Mouse (Mus musculus) embryonic fibroblast, embryonic 13.5 days (primary cell): ENCODE measurements around the gene Zfp507. TPM values are rescaled to one million over a fixed set of nuclear protein-coding genes. Genes with fewer than 3 reads are reported as not detected.
A peak's percentile ranks its signal among the peaks of the same experiment; 100 is the strongest.

ENCODE experiments used
- H3K27ac ChIP-seq: 2 replicates; pipeline ENCODE4 v1.5.1; 2012; ENCODE audit warnings: low read length, control low read depth, inconsistent platforms; ENCODE audit not compliant: insufficient read depth
- H3K4me1 ChIP-seq: 2 replicates; pipeline ENCODE4 v1.6.1; 2011; ENCODE audit warnings: low read length; ENCODE audit not compliant: control insufficient read depth, insufficient read depth
- H3K4me3 ChIP-seq: 2 replicates; pipeline ENCODE4 v1.5.1; 2011; ENCODE audit warnings: mild to moderate bottlenecking, control low read depth, low read length; ENCODE audit not compliant: insufficient read depth
- CTCF ChIP-seq: IDR thresholded peaks from 2 replicates; pipeline ENCODE4 v1.5.1; 2011; ENCODE audit warnings: mild to moderate bottlenecking, control low read depth, low read length, moderate library complexity, borderline replicate concordance; ENCODE audit not compliant: insufficient read depth
- POLR2A ChIP-seq: IDR thresholded peaks from 2 replicates; pipeline ENCODE4 v1.6.1; 2011; ENCODE audit warnings: low read depth, mild to moderate bottlenecking, control low read depth, low read length, moderate library complexity
- polyA plus RNA-seq: library from polyadenylated mRNA; stranded (reverse); fragments of >200 nt; gene quantifications from 2 replicates; pipeline ENCODE4 v1.2.4, GENCODE M21; 2011; ENCODE audit warnings: low read depth; ENCODE audit not compliant: missing spikeins, insufficient read length

The Zfp507 gene
- polyA plus RNA-seq, 1 experiment = 22.3 TPM

GRCm38 (mm10) chr7:35785579-35785978 lies 17.2 kb downstream of the Zfp507 start:
- H3K4me3 ChIP-seq = no peak overlapping the region
- TF ChIP-seq CTCF (no peak), POLR2A (no peak)

DNA sequence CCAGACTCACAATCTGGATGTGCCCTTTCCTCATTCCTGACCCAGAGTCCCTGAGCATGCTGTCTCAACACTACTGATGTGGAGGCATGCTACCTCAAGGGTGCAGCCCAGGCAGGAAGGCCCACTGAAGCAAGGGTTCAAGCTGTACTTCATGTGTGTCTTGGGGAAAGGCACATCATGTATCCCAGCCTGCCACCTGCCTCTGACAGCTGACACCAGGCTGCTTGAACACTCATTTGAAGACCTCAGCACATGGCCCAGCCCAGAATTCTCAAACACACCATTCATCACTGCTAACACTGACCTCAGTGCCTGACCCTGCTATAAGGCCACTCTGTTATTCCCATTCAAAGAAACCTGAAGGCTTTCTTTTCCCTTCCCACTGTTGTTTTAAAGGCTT lies 20.6 kb downstream of the Zfp507 start:
- Histone ChIP-seq H3K27ac (no peak overlapping the region), H3K4me1 (no peaks in the 10 kb centered on the region), H3K4me3 (no peak overlapping the region)
- no peak for TF ChIP-seq CTCF
- TF ChIP-seq POLR2A = no peak

More at GRCm38 (mm10) chr7:35785579-35785978, 17.2 kb downstream of the Zfp507 start:
- H3K27ac ChIP-seq = no peak overlapping the region
- H3K4me1 ChIP-seq = no peaks in the 10 kb centered on the region

DNA sequence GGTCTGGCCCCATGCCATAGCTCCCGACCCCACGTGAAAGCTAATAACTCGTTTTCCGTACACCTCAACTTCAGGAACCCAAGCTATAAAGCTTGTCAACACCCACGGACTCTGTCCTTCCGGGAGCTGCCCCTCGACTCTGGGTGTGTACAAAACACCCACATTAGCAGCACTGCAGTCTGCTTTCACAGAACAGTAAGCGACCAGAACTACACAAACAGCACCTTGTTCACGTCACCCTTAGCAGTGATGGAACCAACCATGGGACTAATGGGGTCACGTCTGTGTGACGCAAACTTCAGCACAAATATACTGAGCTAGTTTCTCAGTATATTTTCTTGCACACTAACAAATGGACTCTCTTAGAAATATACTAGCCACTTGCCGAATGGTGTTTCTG lies 28.7 kb downstream of the Zfp507 start:
- TF ChIP-seq CTCF (no peak), POLR2A (no peak)
- H3K4me3 ChIP-seq = no peak overlapping the region
- H3K4me1 ChIP-seq = no peaks in the 10 kb centered on the region
- no peak overlapping the region for H3K27ac ChIP-seq

- Histone ChIP-seq H3K27ac (no peak overlapping the region), H3K4me1 (no peaks in the 10 kb centered on the region), H3K4me3 (no peak overlapping the region)
- no peak for TF ChIP-seq POLR2A
- TF ChIP-seq CTCF = no peak
Observed at GRCm38 (mm10) chr7:35772347-35772746, 30.5 kb downstream of the Zfp507 start.

DNA sequence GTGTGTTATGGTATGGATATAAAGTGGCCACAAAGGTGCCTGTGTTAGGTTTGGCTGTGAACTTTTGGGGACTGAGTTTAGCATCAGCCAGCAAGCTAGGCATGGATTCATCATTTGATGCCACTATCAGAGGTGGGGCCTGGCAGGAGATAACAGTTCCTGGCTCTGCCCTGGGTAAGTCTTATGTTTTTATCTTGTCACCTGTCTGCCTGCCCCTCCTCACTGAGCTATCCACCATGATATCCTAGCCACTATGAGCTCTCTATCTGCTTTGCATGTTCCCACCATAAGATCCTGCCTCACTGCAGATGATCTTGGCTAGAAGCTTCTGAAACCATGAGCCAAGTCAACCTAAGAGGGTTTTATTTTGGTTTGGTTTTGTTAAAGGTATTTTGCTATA lies 31.7 kb downstream of the Zfp507 start:
- Histone ChIP-seq H3K4me3 (no peak overlapping the region), H3K27ac (no peak overlapping the region), H3K4me1 (no peaks in the 10 kb centered on the region)
- no peak for TF ChIP-seq POLR2A
- TF ChIP-seq CTCF = no peak

DNA sequence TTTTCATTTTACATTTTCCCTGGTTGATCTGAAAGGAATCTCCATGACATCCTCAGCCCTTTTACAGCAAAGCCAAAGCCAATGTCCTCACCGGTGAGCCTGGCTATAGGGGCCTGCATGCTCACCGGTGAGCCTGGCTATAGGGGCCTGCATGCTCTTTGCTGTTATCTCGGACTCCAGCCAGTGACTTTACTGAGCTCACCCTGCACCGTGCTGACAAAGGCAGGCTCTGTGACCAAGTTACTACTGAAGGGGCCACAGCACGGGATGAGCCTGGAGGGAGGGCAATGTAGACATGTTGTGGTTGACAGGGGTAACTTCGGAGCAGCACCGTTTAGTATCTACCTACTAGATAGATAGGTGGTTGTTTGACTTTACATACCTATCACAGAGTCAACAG lies 32.7 kb downstream of the Zfp507 start:
- Histone ChIP-seq H3K27ac (no peak overlapping the region), H3K4me1 (no peaks in the 10 kb centered on the region), H3K4me3 (no peak overlapping the region)
- TF ChIP-seq CTCF (no peak), POLR2A (no peak)

GRCm38 (mm10) chr7:35764461-35764860 lies 38.3 kb downstream of the Zfp507 start:
- Histone ChIP-seq H3K27ac (no peak overlapping the region), H3K4me1 (no peaks in the 10 kb centered on the region), H3K4me3 (no peak overlapping the region)
- TF ChIP-seq POLR2A = no peak
- no peak for TF ChIP-seq CTCF

GRCm38 (mm10) chr7:35761801-35762200 lies 41.0 kb downstream of the Zfp507 start:
- H3K27ac ChIP-seq = no peak overlapping the region
- TF ChIP-seq CTCF = no peak
- no peak overlapping the region for H3K4me3 ChIP-seq
- no peaks in the 10 kb centered on the region for H3K4me1 ChIP-seq

DNA sequence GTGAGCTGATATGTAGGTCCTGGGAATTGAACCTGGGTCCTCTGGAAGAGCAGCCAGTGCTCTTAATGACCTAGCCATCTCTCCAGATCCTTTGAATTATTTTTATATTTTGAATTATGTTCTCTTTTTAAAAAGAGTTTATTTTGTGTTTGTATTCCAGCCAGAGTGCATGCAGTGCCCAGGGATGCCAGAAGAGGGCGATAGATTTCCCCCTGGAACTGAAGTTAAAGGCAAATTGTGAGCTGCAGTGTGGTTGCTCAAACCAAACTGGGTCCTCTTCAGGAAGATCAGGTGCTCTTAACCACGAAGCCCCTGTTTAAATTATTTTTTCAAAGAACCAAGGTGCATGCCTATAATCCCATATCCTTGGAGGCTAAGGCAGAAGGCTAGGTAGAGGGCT lies 43.2 kb downstream of the Zfp507 start:
- H3K27ac ChIP-seq = no peak overlapping the region
- no peaks in the 10 kb centered on the region for H3K4me1 ChIP-seq
- TF ChIP-seq CTCF (no peak), POLR2A (no peak)

GRCm38 (mm10) chr7:35756510-35757440 lies 46.0 kb downstream of the Zfp507 start:
- Histone ChIP-seq H3K4me3 (no peak overlapping the region), H3K4me1 (peaks cover 2% of the 10 kb centered on the region; the same call in 1 of the 2 replicates), H3K27ac (no peak overlapping the region)
- peak; percentile 33; the same call in 1 of the 2 replicates for TF ChIP-seq CTCF
- no peak for TF ChIP-seq POLR2A

More for the DNA sequence above, 43.2 kb downstream of the Zfp507 start:
- no peak overlapping the region for H3K4me3 ChIP-seq
